Mouse (Mus musculus) liver, embryonic 16.5 days (tissue): ENCODE data around the gene Fam240a. TPM values are rescaled to one million over a fixed set of nuclear protein-coding genes. Genes with fewer than 3 reads are reported as not detected.

Experiments used
- ATAC-seq: fragments of 200-750 bp; cut with Nextera tagmentation; 2 replicates; pipeline ENCODE4 v1.8.0; 2017; ENCODE audit warnings: low read depth, mild to moderate bottlenecking, moderate number of reproducible peaks, moderate library complexity
- H3K27ac ChIP-seq: fragments of 300-500 bp; sonication (generic); 2 replicates; pipeline ENCODE4 v1.5.1; 2014; ENCODE audit warnings: mild to moderate bottlenecking, low read length
- H3K27me3 ChIP-seq: fragments of 300-500 bp; sonication (generic); 2 replicates; pipeline ENCODE4 v1.6.1; 2014; ENCODE audit warnings: low read depth, low read length, mixed read lengths; ENCODE audit not compliant: control insufficient read depth, insufficient read depth
- H3K36me3 ChIP-seq: fragments of 300-500 bp; sonication (generic); 2 replicates; pipeline ENCODE4 v1.6.1; 2014; ENCODE audit warnings: mild to moderate bottlenecking; ENCODE audit not compliant: control insufficient read depth, insufficient read depth
- H3K4me1 ChIP-seq: fragments of 300-500 bp; sonication (generic); 2 replicates; pipeline ENCODE4 v1.6.1; 2014; ENCODE audit warnings: low read depth, low read length, mixed read lengths; ENCODE audit not compliant: control insufficient read depth
- H3K4me2 ChIP-seq: fragments of 300-500 bp; sonication (generic); 2 replicates; pipeline ENCODE4 v1.6.1; 2014; ENCODE audit warnings: low read depth, low read length, mixed read lengths
- H3K4me3 ChIP-seq: fragments of 300-500 bp; sonication (generic); 2 replicates; pipeline ENCODE4 v1.5.1; 2014; ENCODE audit warnings: low read depth, mild to moderate bottlenecking, low read length
- H3K9ac ChIP-seq: fragments of 300-500 bp; sonication (generic); 2 replicates; pipeline ENCODE4 v1.6.1; 2014; ENCODE audit warnings: low read depth, low read length
- H3K9me3 ChIP-seq: fragments of 300-500 bp; sonication (generic); replicated peaks from 2 replicates; pipeline ENCODE4 v1.6.1; 2016; ENCODE audit warnings: low read length; ENCODE audit not compliant: control insufficient read depth
- WGBS: fragments of 180-500 bp; shearing (Covaris S2); extraction: QIAGEN DNeasy Blood & Tissue Kit; methylation state at CpG from one replicate; pipeline ENCODE4 v1.1.7; 2014; ENCODE audit not compliant: insufficient replicate concordance; 5-methylcytosine and 5-hydroxymethylcytosine counted together
- polyA plus RNA-seq: library from polyadenylated mRNA; unstranded; fragments of >200 nt; fragmentation: Nextera tagmentation; extraction: Ambion mirVana; gene quantifications from 2 replicates; pipeline ENCODE4 v1.2.1, GENCODE M21; 2015

Fam240a gene
- polyA plus RNA-seq, 1 experiment from 2014 or later, result not detected

- Histone ChIP-seq H3K27ac (no peak overlapping the region), H3K9ac (no peak overlapping the region), H3K27me3 (peaks cover 28% of the 10 kb centered on the region), H3K36me3 (no peaks in the 10 kb centered on the region), H3K9me3 (no peaks in the 10 kb centered on the region), H3K4me3 (no peak overlapping the region), H3K4me2 (no peak overlapping the region), H3K4me1 (no peaks in the 10 kb centered on the region)
- WGBS, result 57% methylated on average over 6 of the region's 6 CpGs
- no peak for ATAC-seq
Observed at GRCm38 (mm10) chr9:110947900-110948299, 31.2 kb upstream of the Fam240a start.

DNA sequence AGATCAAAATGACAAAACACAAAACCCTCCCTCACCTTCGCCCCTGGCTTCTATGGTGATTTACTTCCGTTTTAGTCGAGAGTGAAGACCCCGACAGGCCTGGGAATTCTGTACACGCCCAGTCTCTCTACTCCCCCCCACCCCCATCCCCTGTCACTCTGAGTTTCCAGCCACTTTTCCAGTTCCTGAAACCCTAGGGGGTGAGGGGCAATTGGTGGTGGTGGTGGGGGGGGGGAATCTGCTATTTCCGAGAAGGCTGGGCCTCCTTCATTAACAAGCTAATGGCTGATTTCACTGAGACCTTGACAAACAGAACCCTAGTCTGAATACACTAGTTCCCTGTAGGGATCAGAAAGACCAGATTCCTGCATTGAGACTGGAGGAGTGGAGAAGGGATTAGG is 30.6 kb upstream of the Fam240a start:
- Histone ChIP-seq H3K36me3 (no peaks in the 10 kb centered on the region), H3K27ac (no peak overlapping the region), H3K9ac (no peak overlapping the region), H3K9me3 (no peaks in the 10 kb centered on the region), H3K4me3 (no peak overlapping the region), H3K4me2 (no peak overlapping the region), H3K27me3 (peaks cover 28% of the 10 kb centered on the region), H3K4me1 (no peaks in the 10 kb centered on the region)
- ATAC-seq, result no peak
- 30% methylated on average over 6 of the region's 6 CpGs for WGBS

- Histone ChIP-seq H3K27ac (no peak overlapping the region), H3K4me3 (no peak overlapping the region), H3K4me1 (no peaks in the 10 kb centered on the region), H3K36me3 (no peaks in the 10 kb centered on the region), H3K27me3 (peaks cover 28% of the 10 kb centered on the region), H3K9me3 (no peaks in the 10 kb centered on the region), H3K4me2 (no peak overlapping the region), H3K9ac (no peak overlapping the region)
- WGBS, result 17% methylated on average over 20 of the region's 20 CpGs
- ATAC-seq, result no peak
Observed at GRCm38 (mm10) chr9:110946548-110947044, 29.9 kb upstream of the Fam240a start.

- no peak for ATAC-seq
- Histone ChIP-seq H3K27me3 (peaks cover 28% of the 10 kb centered on the region), H3K9me3 (no peaks in the 10 kb centered on the region), H3K4me3 (no peak within 1 kb of the TSS), H3K4me2 (no peak within 1 kb of the TSS), H3K27ac (no peak within 1 kb of the TSS), H3K36me3 (no peaks in the 10 kb centered on the region), H3K9ac (no peak within 1 kb of the TSS), H3K4me1 (no peaks in the 10 kb centered on the region)
- WGBS, result 13% methylated on average over 11 of the region's 11 CpGs
Observed at GRCm38 (mm10) chr9:110945926-110946325, 29.3 kb upstream of the Fam240a start, which contains the start of gene Tdgf1. Gene Tdgf1, minus strand, starts transcription at chr9:110946158.

- H3K4me2 ChIP-seq, result no peak overlapping the region
- no peaks in the 10 kb centered on the region for H3K9me3 ChIP-seq
- H3K4me1 ChIP-seq, result no peaks in the 10 kb centered on the region
- no peak for ATAC-seq
- no peak overlapping the region for H3K9ac ChIP-seq
- peaks cover 28% of the 10 kb centered on the region for H3K27me3 ChIP-seq
- no peak overlapping the region for H3K27ac ChIP-seq
- 17% methylated on average over 18 of the region's 18 CpGs for WGBS
- no peak overlapping the region for H3K4me3 ChIP-seq
- no peaks in the 10 kb centered on the region for H3K36me3 ChIP-seq
Observed at GRCm38 (mm10) chr9:110945343-110945742, 28.7 kb upstream of the Fam240a start.

DNA sequence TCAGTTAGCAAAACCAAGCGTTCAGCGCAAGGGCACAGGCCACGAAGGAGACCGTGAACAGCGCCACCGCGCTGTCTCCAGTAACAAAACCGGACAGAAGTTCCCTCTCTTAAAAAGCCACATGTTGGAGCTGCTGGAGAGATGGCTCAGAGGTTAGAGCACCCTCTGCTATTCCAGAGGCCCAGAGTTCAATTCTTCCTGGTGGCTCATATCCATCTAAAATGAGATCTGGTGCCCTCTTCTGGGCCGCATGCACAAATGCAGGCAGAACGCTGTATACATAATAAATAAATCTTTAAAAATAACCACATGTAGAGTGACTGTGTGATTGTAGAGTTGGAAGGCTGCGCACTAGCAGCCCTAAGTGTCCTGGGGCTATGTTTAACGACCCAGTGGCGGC is 27.6 kb upstream of the Fam240a start:
- H3K36me3 ChIP-seq, result no peaks in the 10 kb centered on the region
- H3K4me3 ChIP-seq, result no peak overlapping the region
- no peak overlapping the region for H3K9ac ChIP-seq
- no peak for ATAC-seq
- no peaks in the 10 kb centered on the region for H3K9me3 ChIP-seq
- no peak overlapping the region for H3K27ac ChIP-seq
- H3K27me3 ChIP-seq, result peaks cover 28% of the 10 kb centered on the region
- 29% methylated on average over 13 of the region's 13 CpGs for WGBS
- H3K4me1 ChIP-seq, result no peaks in the 10 kb centered on the region
- no peak overlapping the region for H3K4me2 ChIP-seq

GRCm38 (mm10) chr9:110937506-110938490 is 21.1 kb upstream of the Fam240a start:
- no peaks in the 10 kb centered on the region for H3K27me3 ChIP-seq
- no peaks in the 10 kb centered on the region; the same call in 1 of the 2 replicates for H3K4me1 ChIP-seq
- H3K36me3 ChIP-seq, result no peaks in the 10 kb centered on the region
- H3K4me2 ChIP-seq, result no peak overlapping the region
- ATAC-seq, result no peak
- H3K4me3 ChIP-seq, result no peak overlapping the region
- H3K9ac ChIP-seq, result no peak overlapping the region
- whole genome bisulfite sequencing, result 49% methylated on average over 12 of the region's 12 CpGs
- no peak overlapping the region for H3K27ac ChIP-seq
- no peaks in the 10 kb centered on the region for H3K9me3 ChIP-seq

DNA sequence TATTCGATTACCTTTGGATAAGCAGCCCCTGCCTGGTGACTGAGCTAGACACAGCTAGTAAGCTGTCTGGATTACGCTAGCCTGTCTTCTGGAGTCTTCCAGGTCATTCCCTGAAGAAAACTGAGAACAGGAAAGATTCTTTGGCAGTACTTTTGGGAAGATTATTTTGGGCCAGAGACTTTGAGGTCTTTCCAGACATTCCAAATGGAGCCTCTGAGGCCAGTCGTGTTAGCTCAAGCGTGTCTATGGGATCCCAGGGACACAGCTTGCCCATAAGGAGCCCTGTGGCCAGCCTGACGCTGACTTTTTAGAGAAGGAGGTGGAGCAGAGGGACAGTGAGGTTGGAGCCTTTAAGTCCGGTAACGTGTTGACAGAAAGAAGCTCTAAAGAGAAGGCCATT is 19.3 kb upstream of the Fam240a start:
- H3K4me2 ChIP-seq, result no peak overlapping the region
- no peaks in the 10 kb centered on the region for H3K9me3 ChIP-seq
- no peaks in the 10 kb centered on the region for H3K36me3 ChIP-seq
- ATAC-seq, result no peak
- no peak overlapping the region for H3K27ac ChIP-seq
- H3K9ac ChIP-seq, result no peak overlapping the region
- 72% methylated on average over 7 of the region's 7 CpGs for WGBS
- no peaks in the 10 kb centered on the region; the same call in 1 of the 2 replicates for H3K4me1 ChIP-seq
- no peaks in the 10 kb centered on the region for H3K27me3 ChIP-seq
- H3K4me3 ChIP-seq, result no peak overlapping the region

- Histone ChIP-seq H3K9me3 (no peaks in the 10 kb centered on the region), H3K4me2 (no peak overlapping the region), H3K4me1 (no peaks in the 10 kb centered on the region; the same call in 1 of the 2 replicates), H3K27me3 (no peaks in the 10 kb centered on the region), H3K9ac (no peak overlapping the region), H3K4me3 (no peak overlapping the region), H3K36me3 (no peaks in the 10 kb centered on the region), H3K27ac (no peak overlapping the region)
- ATAC-seq, result no peak
- WGBS, result 70% methylated on average over 12 of the region's 12 CpGs
Observed at GRCm38 (mm10) chr9:110933850-110934437, 17.3 kb upstream of the Fam240a start.
